Mouse (Mus musculus): ENCODE results near the gene Bach2. TPM values are rescaled to one million over a fixed set of nuclear protein-coding genes. Genes with fewer than 3 reads are reported as not detected.

The Bach2 gene
- polyA plus RNA-seq, 1 experiment: 14.1 TPM

DNA sequence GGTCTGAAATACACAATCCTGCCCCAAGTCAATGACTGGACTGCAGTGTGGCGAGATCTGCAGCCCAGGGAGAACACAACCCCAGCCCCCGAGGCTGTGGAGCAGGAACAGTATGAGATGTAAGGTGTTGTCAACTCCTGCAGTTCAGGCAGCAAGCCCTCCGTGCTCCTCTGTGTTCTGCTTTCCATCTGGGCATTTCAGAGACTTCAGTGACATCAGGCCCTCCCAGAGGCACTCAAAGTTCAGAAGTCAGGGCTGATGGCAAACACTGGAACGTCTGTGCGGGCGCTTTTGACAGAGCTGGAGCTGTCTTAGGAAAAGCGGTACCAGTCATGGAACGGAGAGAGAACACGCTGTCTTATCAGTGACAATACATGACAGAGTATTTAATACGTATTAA, 4.9 kb downstream of the Bach2 start:
- H3K27ac ChIP-seq (ENCODE audit: insufficient read depth, low read length): peak overlapping the region; percentile 4; the same call in 1 of the 2 replicates

DNA sequence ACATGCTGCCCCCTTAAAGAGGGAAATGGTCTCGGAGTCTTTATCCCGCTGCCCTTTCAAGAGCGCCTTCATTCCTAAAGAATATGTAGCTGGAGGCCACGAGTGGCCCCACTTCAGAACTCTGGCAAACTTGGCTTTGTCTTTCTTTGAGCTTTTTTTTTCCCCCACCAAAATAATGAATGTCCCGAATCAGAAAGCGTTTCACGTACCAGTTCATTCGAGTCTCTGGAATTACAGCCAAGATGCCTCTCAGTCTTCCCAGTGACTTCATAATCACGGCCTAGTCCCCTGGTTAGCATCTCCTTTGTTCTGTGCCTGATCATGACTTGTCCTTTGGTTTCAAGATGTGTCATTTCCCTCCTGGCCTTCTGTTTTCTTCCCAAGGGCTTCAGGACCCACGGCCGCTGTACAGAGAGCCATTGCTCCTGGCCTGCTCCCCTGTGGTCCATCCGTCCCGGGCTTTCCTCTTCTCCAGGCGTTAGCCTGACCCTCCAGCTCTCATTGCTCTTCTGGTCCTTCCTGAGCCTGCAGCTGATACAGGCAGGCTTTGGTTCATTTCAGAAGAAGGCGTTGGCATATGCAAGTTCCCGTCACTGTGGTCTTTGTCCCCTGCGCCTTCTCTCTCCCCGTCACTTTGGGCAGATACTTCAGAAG, 5.6 kb downstream of the Bach2 start:
- DNase-seq (ENCODE audit: low read depth in 1 of 2, low spot score in 2 of 2): no peak
- Histone ChIP-seq H3K4me1 (ENCODE audit: control insufficient read depth, insufficient read depth, insufficient read length) (peaks cover 17% of the 10 kb centered on the region; the same call in 1 of the 2 replicates), H3K27ac (ENCODE audit: insufficient read depth, low read length) (no peak overlapping the region), H3K27me3 (ENCODE audit: control insufficient read depth, insufficient read depth, low read length) (no peaks in the 10 kb centered on the region), H3K36me3 (ENCODE audit: control insufficient read depth, insufficient read depth, low read length) (peaks cover 7% of the 10 kb centered on the region), H3K4me3 (ENCODE audit: extremely low read depth, insufficient read depth, insufficient read length) (no peak overlapping the region)
- TF ChIP-seq POLR2A (IDR thresholded peaks at IDR 0.05; ENCODE audit: low read depth, low read length) (no peak), CTCF (IDR thresholded peaks at IDR 0.05; ENCODE audit: extremely low read depth, insufficient read depth, insufficient read length, insufficient replicate concordance) (no peak)
- 88% methylated on average over 18 of the region's 18 CpGs for WGBS

More for the DNA sequence above, 4.9 kb downstream of the Bach2 start:
- no peak for DNase-seq (ENCODE audit: low read depth in 1 of 2, low spot score in 2 of 2)
- TF ChIP-seq CTCF (IDR thresholded peaks at IDR 0.05; ENCODE audit: extremely low read depth, insufficient read depth, insufficient read length, insufficient replicate concordance) (no peak), POLR2A (IDR thresholded peaks at IDR 0.05; ENCODE audit: low read depth, low read length) (no peak)
- 81% methylated on average over 10 of the region's 10 CpGs for WGBS
- Histone ChIP-seq H3K4me1 (ENCODE audit: control insufficient read depth, insufficient read depth, insufficient read length) (peaks cover 17% of the 10 kb centered on the region), H3K36me3 (ENCODE audit: control insufficient read depth, insufficient read depth, low read length) (peaks cover 7% of the 10 kb centered on the region), H3K27me3 (ENCODE audit: control insufficient read depth, insufficient read depth, low read length) (no peaks in the 10 kb centered on the region), H3K4me3 (ENCODE audit: extremely low read depth, insufficient read depth, insufficient read length) (no peak overlapping the region)

DNA sequence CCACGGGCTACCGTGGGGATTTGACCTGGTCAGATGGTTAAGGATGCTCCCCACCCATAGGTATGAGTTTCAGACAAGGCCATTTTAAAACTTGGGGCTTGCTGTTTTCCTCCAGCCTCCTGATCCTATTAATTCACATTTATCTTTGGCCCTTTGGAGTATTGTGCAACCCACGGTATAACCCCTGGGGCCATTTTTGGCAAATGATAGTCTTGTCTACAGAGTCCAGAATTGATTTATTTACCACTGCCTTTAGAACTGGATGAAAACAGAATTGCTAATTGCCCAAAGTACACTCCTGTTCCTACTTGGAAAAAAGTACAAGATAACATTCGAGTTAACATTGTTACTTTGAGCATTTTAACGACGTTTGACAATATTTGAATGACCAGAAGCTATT, 7.0 kb downstream of the Bach2 start:
- peaks cover 19% of the 10 kb centered on the region; the same call in 1 of the 2 replicates for H3K4me1 ChIP-seq (ENCODE audit: control insufficient read depth, insufficient read depth, insufficient read length)
- peaks cover 4% of the 10 kb centered on the region for H3K36me3 ChIP-seq (ENCODE audit: control insufficient read depth, insufficient read depth, low read length)
- no peak for TF ChIP-seq CTCF (IDR thresholded peaks at IDR 0.05; ENCODE audit: extremely low read depth, insufficient read depth, insufficient read length, insufficient replicate concordance)
- no peak for TF ChIP-seq POLR2A (IDR thresholded peaks at IDR 0.05; ENCODE audit: low read depth, low read length)
- no peaks in the 10 kb centered on the region for H3K27me3 ChIP-seq (ENCODE audit: control insufficient read depth, insufficient read depth, low read length)
- no peak overlapping the region for H3K4me3 ChIP-seq (ENCODE audit: extremely low read depth, insufficient read depth, insufficient read length)
- DNase-seq (ENCODE audit: low read depth in 1 of 2, low spot score in 2 of 2): no peak
- H3K27ac ChIP-seq (ENCODE audit: insufficient read depth, low read length): no peak overlapping the region
- WGBS: 90% methylated on average over 6 of the region's 6 CpGs

DNA sequence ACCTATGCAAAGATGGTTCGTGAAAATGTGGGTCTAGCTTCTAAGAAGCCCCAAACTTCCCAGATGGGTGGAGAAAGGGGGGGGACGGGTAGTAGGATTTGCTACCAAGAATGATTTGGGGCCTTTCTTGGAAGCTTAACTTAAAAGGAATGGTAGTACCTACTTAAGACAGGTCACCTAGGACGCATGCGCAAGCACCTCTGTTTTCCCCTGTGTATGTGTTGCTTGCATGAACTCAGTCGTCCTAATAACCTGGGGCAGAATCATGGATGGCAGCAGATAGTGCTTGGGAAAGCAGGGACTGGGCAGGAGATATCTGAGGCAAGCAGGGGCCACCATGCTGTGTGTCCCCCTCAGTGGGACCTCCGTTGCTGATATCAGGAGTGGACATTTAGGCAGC, 7.4 kb downstream of the Bach2 start:
- DNase-seq (ENCODE audit: low read depth in 1 of 2, low spot score in 2 of 2): no peak
- no peak for TF ChIP-seq POLR2A (IDR thresholded peaks at IDR 0.05; ENCODE audit: low read depth, low read length)
- no peak for TF ChIP-seq CTCF (IDR thresholded peaks at IDR 0.05; ENCODE audit: extremely low read depth, insufficient read depth, insufficient read length, insufficient replicate concordance)
- Histone ChIP-seq H3K4me3 (ENCODE audit: extremely low read depth, insufficient read depth, insufficient read length) (no peak overlapping the region), H3K27ac (ENCODE audit: insufficient read depth, low read length) (no peak overlapping the region), H3K36me3 (ENCODE audit: control insufficient read depth, insufficient read depth, low read length) (peaks cover 4% of the 10 kb centered on the region), H3K27me3 (ENCODE audit: control insufficient read depth, insufficient read depth, low read length) (no peaks in the 10 kb centered on the region), H3K4me1 (ENCODE audit: control insufficient read depth, insufficient read depth, insufficient read length) (peaks cover 20% of the 10 kb centered on the region; the same call in 1 of the 2 replicates)
- 85% methylated on average over 6 of the region's 6 CpGs for WGBS

DNA sequence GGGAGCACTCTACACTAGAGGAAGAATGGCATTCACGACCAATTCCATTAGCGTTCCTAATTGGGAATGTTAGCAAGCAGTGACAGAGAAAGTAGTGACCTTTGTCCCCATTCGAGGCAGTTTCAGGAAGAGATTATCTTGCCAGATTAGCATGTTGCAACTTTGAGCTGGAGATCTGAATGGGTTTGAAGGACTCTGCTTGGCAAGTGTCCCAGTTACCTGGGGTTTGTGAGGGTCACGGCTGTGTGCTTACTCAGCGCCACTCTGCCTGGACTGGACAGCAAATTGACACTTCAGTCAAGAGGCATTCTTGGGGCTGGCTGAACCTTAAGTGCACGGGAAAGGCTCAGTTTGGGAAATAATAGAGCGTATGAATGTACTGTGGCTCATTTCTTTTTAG, 8.2 kb downstream of the Bach2 start:
- H3K27me3 ChIP-seq (ENCODE audit: control insufficient read depth, insufficient read depth, low read length): no peaks in the 10 kb centered on the region
- H3K4me1 ChIP-seq (ENCODE audit: control insufficient read depth, insufficient read depth, insufficient read length): peaks cover 24% of the 10 kb centered on the region; the same call in 1 of the 2 replicates
- no peak for DNase-seq (ENCODE audit: low read depth in 1 of 2, low spot score in 2 of 2)
- H3K36me3 ChIP-seq (ENCODE audit: control insufficient read depth, insufficient read depth, low read length): peaks cover 4% of the 10 kb centered on the region
- no peak overlapping the region for H3K4me3 ChIP-seq (ENCODE audit: extremely low read depth, insufficient read depth, insufficient read length)
- 0 out of 2 replicates have a peak overlapping the region, but pooled peaks have one; percentile 25 for H3K27ac ChIP-seq (ENCODE audit: insufficient read depth, low read length)
- TF ChIP-seq POLR2A (IDR thresholded peaks at IDR 0.05; ENCODE audit: low read depth, low read length) (no peak), CTCF (IDR thresholded peaks at IDR 0.05; ENCODE audit: extremely low read depth, insufficient read depth, insufficient read length, insufficient replicate concordance) (no peak)
- 61% methylated on average over 7 of the region's 7 CpGs for WGBS

DNA sequence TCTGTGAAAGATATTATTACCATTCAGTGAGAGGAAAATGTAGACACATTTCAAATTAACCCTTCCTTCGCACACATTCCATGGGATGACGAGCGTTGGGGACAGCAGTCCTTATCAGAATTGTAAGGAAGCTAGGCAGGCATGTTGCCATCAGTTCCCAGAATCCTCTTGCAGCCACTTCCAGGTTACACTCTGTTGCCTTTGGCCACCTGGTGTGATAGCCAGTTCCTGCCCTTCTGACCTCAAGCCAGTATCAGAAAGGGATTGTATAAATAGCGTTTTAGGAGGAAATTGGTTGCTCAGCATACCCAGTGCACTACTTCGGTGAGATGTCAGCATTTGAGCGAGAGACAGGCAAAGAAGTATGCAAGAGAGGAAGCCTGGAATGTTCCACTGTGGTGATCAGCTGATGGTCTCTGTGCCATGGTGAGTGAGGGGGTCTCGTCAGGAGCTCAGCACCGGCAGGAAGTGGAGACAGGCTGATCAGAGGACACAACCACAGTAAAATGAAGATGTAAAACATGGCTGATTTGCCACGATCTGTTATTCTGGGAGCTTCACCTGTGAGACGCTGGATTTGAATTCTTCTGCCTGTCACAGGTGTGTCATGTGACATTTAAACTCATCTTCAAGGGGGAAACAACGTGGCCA, 9.0 kb downstream of the Bach2 start:
- DNase-seq (ENCODE audit: low read depth in 1 of 2, low spot score in 2 of 2): no peak
- Histone ChIP-seq H3K4me1 (ENCODE audit: control insufficient read depth, insufficient read depth, insufficient read length) (peaks cover 26% of the 10 kb centered on the region; the same call in 1 of the 2 replicates), H3K27me3 (ENCODE audit: control insufficient read depth, insufficient read depth, low read length) (no peaks in the 10 kb centered on the region), H3K27ac (ENCODE audit: insufficient read depth, low read length) (peak overlapping the region; percentile 35), H3K4me3 (ENCODE audit: extremely low read depth, insufficient read depth, insufficient read length) (no peak overlapping the region), H3K36me3 (ENCODE audit: control insufficient read depth, insufficient read depth, low read length) (peaks cover 4% of the 10 kb centered on the region)
- 43% methylated on average over 11 of the region's 11 CpGs for WGBS
- TF ChIP-seq POLR2A (IDR thresholded peaks at IDR 0.05; ENCODE audit: low read depth, low read length): no peak
- TF ChIP-seq CTCF (IDR thresholded peaks at IDR 0.05; ENCODE audit: extremely low read depth, insufficient read depth, insufficient read length, insufficient replicate concordance): no peak

DNA sequence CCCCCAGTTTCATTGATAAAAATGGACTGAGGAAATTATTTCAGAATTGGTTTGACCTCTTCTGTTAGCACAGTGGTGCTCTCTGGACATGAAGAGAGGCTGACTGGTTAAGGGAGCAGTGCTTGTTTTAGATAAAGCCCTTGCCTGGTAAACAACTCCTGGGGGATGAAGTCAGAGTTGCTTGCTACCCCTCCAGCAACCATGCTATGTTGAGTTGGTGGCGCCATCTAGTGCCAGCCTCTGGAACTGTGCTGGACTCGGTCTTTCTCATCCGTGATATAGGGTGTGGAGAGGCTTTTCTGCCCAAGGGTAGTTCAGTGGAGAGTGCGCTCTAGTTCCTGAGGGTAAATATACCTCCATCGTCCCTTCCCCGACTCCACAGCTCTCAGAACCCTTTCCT, 9.6 kb downstream of the Bach2 start:
- Histone ChIP-seq H3K36me3 (ENCODE audit: control insufficient read depth, insufficient read depth, low read length) (peaks cover 4% of the 10 kb centered on the region), H3K27me3 (ENCODE audit: control insufficient read depth, insufficient read depth, low read length) (no peaks in the 10 kb centered on the region), H3K4me3 (ENCODE audit: extremely low read depth, insufficient read depth, insufficient read length) (peak overlapping the region; percentile 46), H3K27ac (ENCODE audit: insufficient read depth, low read length) (peak overlapping the region; percentile 64), H3K4me1 (ENCODE audit: control insufficient read depth, insufficient read depth, insufficient read length) (peaks cover 23% of the 10 kb centered on the region; the same call in 1 of the 2 replicates)
- WGBS: 8% methylated on average over 6 of the region's 6 CpGs
- peak; percentile 85 to 94 for DNase-seq (ENCODE audit: low read depth in 1 of 2, low spot score in 2 of 2)
- TF ChIP-seq POLR2A (IDR thresholded peaks at IDR 0.05; ENCODE audit: low read depth, low read length) (no peak), CTCF (IDR thresholded peaks at IDR 0.05; ENCODE audit: extremely low read depth, insufficient read depth, insufficient read length, insufficient replicate concordance) (peak; percentile 92; the same call in 1 of the 2 replicates)

Data from spleen, adult 2 months (tissue).